Mouse (Mus musculus): ENCODE results near the gene Nacc1.
"Not testable (repeated sequence)": the region's sequence is repeated elsewhere in the genome, so short reads cannot be mapped to it uniquely, and the experiment has no call there.

DNA sequence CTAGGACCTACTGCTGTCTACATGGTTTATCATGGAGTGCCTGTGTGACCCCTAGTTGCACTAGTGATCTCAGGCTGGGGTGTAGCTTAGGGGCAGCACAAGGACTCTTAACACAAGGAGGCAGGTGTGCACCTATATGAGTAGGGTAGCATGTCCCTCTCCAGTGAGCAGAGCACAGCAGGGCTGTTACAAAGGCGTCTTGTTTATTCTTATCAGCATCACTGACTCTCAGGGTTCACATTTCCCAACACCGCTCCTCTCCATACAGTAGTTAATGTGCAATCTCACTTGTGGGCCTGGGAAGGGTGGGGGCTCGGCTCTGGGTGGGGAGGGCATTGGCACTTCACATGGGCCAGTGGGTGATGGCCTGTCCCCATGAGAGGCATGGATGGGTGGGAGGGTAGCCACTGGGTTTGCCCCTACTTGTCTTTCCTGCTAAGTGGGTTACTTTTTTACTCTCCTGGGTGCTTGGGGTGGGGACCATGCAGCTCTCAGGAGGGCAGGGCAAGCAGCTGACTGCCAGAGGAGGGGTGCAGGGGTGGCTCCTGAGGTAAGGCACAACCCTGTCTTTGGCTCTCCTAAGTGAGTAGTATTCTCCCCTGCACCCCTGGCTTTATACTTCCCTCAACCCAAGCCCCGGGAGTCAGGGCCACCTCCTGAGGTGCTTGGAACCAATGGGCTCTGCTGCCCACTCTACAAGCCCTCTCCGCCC lies 17.2 kb downstream of the Nacc1 start:
- not testable (repeated sequence) for TF ChIP-seq CTCF, POLR2A (IDR thresholded peaks at IDR 0.05; ENCODE audit: extremely low read depth, insufficient read depth, low read length)

Measured in cortical plate, adult 2 months (tissue).